Mouse (Mus musculus): ENCODE data around the gene Crygn.

- no peak for TF ChIP-seq CTCF (IDR thresholded peaks at IDR 0.05; ENCODE audit: extremely low read depth, insufficient read length, insufficient replicate concordance, low read depth, low read length)
- no peak for TF ChIP-seq POLR2A (IDR thresholded peaks at IDR 0.05; ENCODE audit: low read depth, low read length)
Observed at GRCm38 (mm10) chr5:24782957-24783356, 25.1 kb upstream of the Crygn start.

Measured in small intestine, adult 2 months (tissue).